Mouse (Mus musculus) forebrain, postnatal 0 days (tissue): ENCODE measurements around the gene Hivep3. TPM values are rescaled to one million over a fixed set of nuclear protein-coding genes. Genes with fewer than 3 reads are reported as not detected.

Source experiments
- ATAC-seq: fragments of 200-750 bp; cut with Nextera tagmentation; 2 replicates; pipeline ENCODE4 v1.8.0; 2017; ENCODE audit warnings: mild to moderate bottlenecking, moderate library complexity
- DNase-seq: peaks from one replicate; pipeline ENCODE4 v3.0.0-alpha.2; 2015
- H3K27ac ChIP-seq: fragments of 300-500 bp; sonication (generic); 2 replicates; pipeline ENCODE4 v1.5.1; 2014; ENCODE audit warnings: low read depth, mild to moderate bottlenecking, antibody characterized with exemption, low read length, moderate library complexity, mixed read lengths
- H3K27me3 ChIP-seq: fragments of 300-500 bp; sonication (generic); 2 replicates; pipeline ENCODE4 v1.6.1; 2014; ENCODE audit warnings: mild to moderate bottlenecking, low read length, mixed read lengths; ENCODE audit not compliant: insufficient read depth
- H3K36me3 ChIP-seq: fragments of 300-500 bp; sonication (generic); 2 replicates; pipeline ENCODE4 v1.6.1; 2014; ENCODE audit warnings: mild to moderate bottlenecking, moderate library complexity; ENCODE audit not compliant: insufficient read depth
- H3K4me1 ChIP-seq: fragments of 300-500 bp; sonication (generic); 2 replicates; pipeline ENCODE4 v1.6.1; 2014; ENCODE audit warnings: antibody characterized with exemption; ENCODE audit not compliant: insufficient read depth
- H3K4me2 ChIP-seq: fragments of 300-500 bp; sonication (generic); 2 replicates; pipeline ENCODE4 v1.6.1; 2014; ENCODE audit warnings: low read depth, mild to moderate bottlenecking, moderate library complexity
- H3K4me3 ChIP-seq: fragments of 300-500 bp; sonication (generic); 2 replicates; pipeline ENCODE4 v1.5.1; 2014; ENCODE audit warnings: low read depth, low read length, mixed read lengths
- H3K9ac ChIP-seq: fragments of 300-500 bp; sonication (generic); 2 replicates; pipeline ENCODE4 v1.6.1; 2014; ENCODE audit warnings: mild to moderate bottlenecking
- H3K9me3 ChIP-seq: fragments of 300-500 bp; sonication (generic); 2 replicates; pipeline ENCODE4 v1.6.1; 2016; ENCODE audit warnings: low read length
- CTCF ChIP-seq: sonication (generic); IDR thresholded peaks from 2 replicates; pipeline ENCODE4 v1.5.1; 2016; ENCODE audit warnings: antibody characterized with exemption, control low read depth, low read depth
- whole genome bisulfite sequencing: fragments of 180-500 bp; shearing (Covaris S2); extraction: QIAGEN DNeasy Blood & Tissue Kit; methylation state at CpG from one replicate; pipeline ENCODE4 v1.1.7; 2014; 5-methylcytosine and 5-hydroxymethylcytosine counted together
- polyA plus RNA-seq: library from polyadenylated mRNA; unstranded; fragments of >200 nt; fragmentation: Nextera tagmentation; extraction: Ambion mirVana; gene quantifications from 2 replicates; pipeline ENCODE4 v1.2.1, GENCODE M21; 2015
- total RNA-seq: library from RNA; depleted of rRNA; stranded (reverse); fragments of >200 nt; gene quantifications from 2 replicates; pipeline ENCODE4 v1.2.3, GENCODE M21; 2014

Gene Hivep3
- total and polyA plus RNA-seq, 2 experiments from 2014 or later: 16.9 to 21.3 TPM

GRCm38 (mm10) chr4:120074061-120074460 is 340.5 kb downstream of the Hivep3 start:
- Histone ChIP-seq H3K4me2 (no peak overlapping the region), H3K9me3 (no peaks in the 10 kb centered on the region), H3K36me3 (no peaks in the 10 kb centered on the region), H3K9ac (no peak overlapping the region), H3K4me3 (no peak overlapping the region), H3K27me3 (no peaks in the 10 kb centered on the region), H3K27ac (no peak overlapping the region), H3K4me1 (no peaks in the 10 kb centered on the region)
- DNase-seq (peak; percentile 46), ATAC-seq (peak; percentile 88)
- 21% methylated on average over 5 of the region's 5 CpGs for WGBS
- TF ChIP-seq CTCF: no peak

GRCm38 (mm10) chr4:120077322-120077721 is 343.7 kb downstream of the Hivep3 start:
- H3K4me1 ChIP-seq: no peaks in the 10 kb centered on the region
- H3K4me3 ChIP-seq: no peak overlapping the region
- no peaks in the 10 kb centered on the region for H3K9me3 ChIP-seq
- DNase-seq: no peak
- ATAC-seq: no peak
- H3K27me3 ChIP-seq: no peaks in the 10 kb centered on the region
- no peak overlapping the region for H3K4me2 ChIP-seq
- TF ChIP-seq CTCF: no peak
- 85% methylated on average over 8 of the region's 8 CpGs for WGBS
- H3K9ac ChIP-seq: no peak overlapping the region
- no peaks in the 10 kb centered on the region for H3K36me3 ChIP-seq
- H3K27ac ChIP-seq: no peak overlapping the region

GRCm38 (mm10) chr4:120082527-120082926 is 348.9 kb downstream of the Hivep3 start:
- Histone ChIP-seq H3K4me1 (no peaks in the 10 kb centered on the region), H3K9ac (no peak overlapping the region), H3K9me3 (no peaks in the 10 kb centered on the region), H3K4me3 (no peak overlapping the region), H3K27ac (no peak overlapping the region), H3K4me2 (no peak overlapping the region), H3K27me3 (no peaks in the 10 kb centered on the region), H3K36me3 (no peaks in the 10 kb centered on the region)
- no peak for TF ChIP-seq CTCF
- ATAC-seq (no peak), DNase-seq (no peak)
- 90% methylated on average over 5 of the region's 5 CpGs for WGBS

- H3K27ac ChIP-seq: no peak overlapping the region
- DNase-seq (peak; percentile 47), ATAC-seq (no peak)
- H3K27me3 ChIP-seq: no peaks in the 10 kb centered on the region
- TF ChIP-seq CTCF: no peak
- no peaks in the 10 kb centered on the region for H3K4me1 ChIP-seq
- H3K9ac ChIP-seq: no peak overlapping the region
- no peak overlapping the region for H3K4me2 ChIP-seq
- H3K36me3 ChIP-seq: no peaks in the 10 kb centered on the region
- no peak overlapping the region for H3K4me3 ChIP-seq
- H3K9me3 ChIP-seq: no peaks in the 10 kb centered on the region
- WGBS: 62% methylated on average over 3 of the region's 3 CpGs
Observed at GRCm38 (mm10) chr4:120083700-120084099, 350.1 kb downstream of the Hivep3 start.

- Histone ChIP-seq H3K36me3 (peaks cover 3% of the 10 kb centered on the region; the same call in 1 of the 2 replicates), H3K9ac (no peak overlapping the region), H3K9me3 (no peaks in the 10 kb centered on the region), H3K27me3 (no peaks in the 10 kb centered on the region), H3K4me2 (no peak overlapping the region), H3K27ac (no peak overlapping the region), H3K4me1 (no peaks in the 10 kb centered on the region), H3K4me3 (no peak overlapping the region)
- no peak for TF ChIP-seq CTCF
- DNase-seq (no peak), ATAC-seq (no peak)
- WGBS: 85% methylated on average over 8 of the region's 8 CpGs
Observed at GRCm38 (mm10) chr4:120089536-120089935, 356.0 kb downstream of the Hivep3 start.

- Histone ChIP-seq H3K4me2 (no peak overlapping the region), H3K9me3 (no peaks in the 10 kb centered on the region), H3K4me1 (no peaks in the 10 kb centered on the region), H3K9ac (no peak overlapping the region), H3K27me3 (no peaks in the 10 kb centered on the region), H3K27ac (no peak overlapping the region), H3K4me3 (no peak overlapping the region), H3K36me3 (peaks cover 28% of the 10 kb centered on the region; the same call in 1 of the 2 replicates)
- 79% methylated on average over 1 of the region's 1 CpGs for WGBS
- no peak for DNase-seq
- ATAC-seq: no peak
- TF ChIP-seq CTCF: no peak
Observed at GRCm38 (mm10) chr4:120091997-120092783, 358.6 kb downstream of the Hivep3 start.

GRCm38 (mm10) chr4:120096935-120097334 is 363.4 kb downstream of the Hivep3 start:
- H3K4me2 ChIP-seq: no peak overlapping the region
- DNase-seq: no peak
- H3K9me3 ChIP-seq: peaks cover 11% of the 10 kb centered on the region; the same call in 1 of the 2 replicates
- no peak overlapping the region for H3K27ac ChIP-seq
- TF ChIP-seq CTCF: no peak
- H3K9ac ChIP-seq: no peak overlapping the region
- no peaks in the 10 kb centered on the region for H3K27me3 ChIP-seq
- no peak overlapping the region for H3K4me3 ChIP-seq
- H3K4me1 ChIP-seq: no peaks in the 10 kb centered on the region
- WGBS: 81% methylated on average over 19 of the region's 19 CpGs
- ATAC-seq: no peak
- H3K36me3 ChIP-seq: peaks cover 50% of the 10 kb centered on the region
